Mouse (Mus musculus): Measurements from ENCODE around the gene Gsn.

- TF ChIP-seq EP300 (IDR thresholded peaks at IDR 0.05) (no peak), CTCF (IDR thresholded peaks at IDR 0.05) (no peak)
These were observed 9.6 kb downstream of the Gsn start for GRCm38 (mm10) chr2:35265775-35266174.

Data from lung, postnatal 0 days (tissue).